Mouse (Mus musculus) layer of hippocampus, adult 18-20 months (tissue): Measurements from ENCODE around the gene Higd1c. TPM values are rescaled to one million over a fixed set of nuclear protein-coding genes. Genes with fewer than 3 reads are reported as not detected.

Experiments used
- total RNA-seq, 2 experiments: library from RNA; stranded (reverse); gene quantifications; 2 replicates each; pipeline ENCODE4 v1.2.3; 2021

Higd1c gene
- total RNA-seq, 2 experiments from 2014 or later, result not detected

Other genes starting within 250 kb of the Higd1c start
- gene Atf1, start 136.7 kb upstream of the Higd1c start, total RNA-seq, result 10 to 100 TPM; 20.3 to 23.4 TPM
- not detected for gene Tmprss12, start 83.7 kb upstream of the Higd1c start, total RNA-seq
- gene Mettl7a1, start 60.4 kb upstream of the Higd1c start, total RNA-seq, result 10 to 100 TPM; 45.8 to 48.5 TPM
- under 1 TPM; 0.30 to 0.57 TPM for gene Mettl7a3, start 29.6 kb upstream of the Higd1c start, total RNA-seq
- not detected for gene Methig1, start 11.4 kb upstream of the Higd1c start, total RNA-seq
- gene Mettl7a2, start 11.3 kb upstream of the Higd1c start, total RNA-seq, result under 1 TPM; 0.58 to 0.77 TPM
- not detected for gene Gm5475, start 57.6 kb downstream of the Higd1c start, total RNA-seq
- gene Slc11a2, start 60.5 kb downstream of the Higd1c start, total RNA-seq, result 10 to 100 TPM; 55.4 to 58.7 TPM
- 10 to 100 TPM; 58.4 to 61.4 TPM for gene Letmd1, start 104.5 kb downstream of the Higd1c start, total RNA-seq
- gene Csrnp2, start 130.9 kb downstream of the Higd1c start, total RNA-seq, result 10 to 100 TPM; 26.0 to 26.2 TPM
- gene Tfcp2, start 187.5 kb downstream of the Higd1c start, total RNA-seq, result 10 to 100 TPM; 29.9 to 32.9 TPM
- gene Pou6f1, start 235.4 kb downstream of the Higd1c start, total RNA-seq, result 100 to 1,000 TPM in 1 of 2 experiments, 10 to 100 TPM in 1; 98.2 to 104 TPM